Mouse (Mus musculus) MEL (cell line): ENCODE measurements around the gene Dnhd1.

Source experiments
- CTCF ChIP-seq, 3 experiments: IDR thresholded peaks in 2 of 3; conservative IDR thresholded peaks in 1 of 3; 2 replicates each; pipeline ENCODE4 v1.5.1; 2011 to 2012; ENCODE audit warnings: low read length in 3 of 3, low read depth in 2 of 3, mild to moderate bottlenecking in 2 of 3, improper control_type of control experiment in 1 of 3, inconsistent platforms in 1 of 3, mixed read lengths in 1 of 3, moderate library complexity in 1 of 3; ENCODE audit not compliant: control insufficient read depth in 1 of 3, insufficient read depth in 1 of 3, poor library complexity in 1 of 3, severe bottlenecking in 1 of 3
- ETS1 ChIP-seq: IDR thresholded peaks from 2 replicates; pipeline ENCODE4 v1.6.1; 2012; ENCODE audit warnings: low read depth, mild to moderate bottlenecking, inconsistent platforms, low read length, improper control_type of control experiment, moderate library complexity
- POLR2A ChIP-seq, 2 experiments: IDR thresholded peaks; 2 replicates each; pipeline ENCODE4 v1.6.1; 2011 to 2012; ENCODE audit warnings: low read length in 2 of 2, mild to moderate bottlenecking in 2 of 2, control low read depth in 1 of 2, improper control_type of control experiment in 1 of 2, low read depth in 1 of 2, moderate library complexity in 1 of 2; ENCODE audit not compliant: control insufficient read depth in 1 of 2, insufficient read depth in 1 of 2, poor library complexity in 1 of 2
- ZC3H11A ChIP-seq: IDR thresholded peaks from 2 replicates; pipeline ENCODE4 v1.6.1; 2012; ENCODE audit warnings: low read depth, mild to moderate bottlenecking, inconsistent platforms, low read length, improper control_type of control experiment
- ZNF384 ChIP-seq: IDR thresholded peaks from 2 replicates; pipeline ENCODE4 v1.6.1; 2012; ENCODE audit warnings: low read depth, mild to moderate bottlenecking, inconsistent platforms, low read length, improper control_type of control experiment

GRCm38 (mm10) chr7:105762517-105763270 is 112.1 kb downstream of the Dnhd1 start:
- TF ChIP-seq CTCF (IDR thresholded peaks at IDR 0.05 in 2 of 3, conservative IDR thresholded peaks at IDR 0.05 in 1 of 3; ENCODE audit: control insufficient read depth in 1 of 3, insufficient read depth in 1 of 3, low read depth in 2 of 3, low read length in 3 of 3, poor library complexity in 1 of 3, severe bottlenecking in 1 of 3), result no peak
- TF ChIP-seq ETS1, result no peak
- TF ChIP-seq POLR2A (IDR thresholded peaks at IDR 0.05; ENCODE audit: control insufficient read depth in 1 of 2, insufficient read depth in 1 of 2, low read depth in 1 of 2, low read length in 2 of 2, poor library complexity in 1 of 2), result no peak
- TF ChIP-seq ZC3H11A, result no peak
- no peak for TF ChIP-seq ZNF384
